Mouse (Mus musculus) olfactory bulb, adult 2 months (tissue): ENCODE data around the gene Gch1.

Source experiments
- CTCF ChIP-seq: fragments of 200-500 bp; IDR thresholded peaks from 2 replicates; pipeline ENCODE4 v1.5.1; 2012; ENCODE audit warnings: low read depth, mild to moderate bottlenecking, low read length, moderate library complexity; ENCODE audit not compliant: insufficient read depth
- POLR2A ChIP-seq: fragments of 200-500 bp; IDR thresholded peaks from 2 replicates; pipeline ENCODE4 v1.6.1; 2012; ENCODE audit warnings: mild to moderate bottlenecking, low read depth, low read length, moderate library complexity; ENCODE audit not compliant: insufficient read depth

DNA sequence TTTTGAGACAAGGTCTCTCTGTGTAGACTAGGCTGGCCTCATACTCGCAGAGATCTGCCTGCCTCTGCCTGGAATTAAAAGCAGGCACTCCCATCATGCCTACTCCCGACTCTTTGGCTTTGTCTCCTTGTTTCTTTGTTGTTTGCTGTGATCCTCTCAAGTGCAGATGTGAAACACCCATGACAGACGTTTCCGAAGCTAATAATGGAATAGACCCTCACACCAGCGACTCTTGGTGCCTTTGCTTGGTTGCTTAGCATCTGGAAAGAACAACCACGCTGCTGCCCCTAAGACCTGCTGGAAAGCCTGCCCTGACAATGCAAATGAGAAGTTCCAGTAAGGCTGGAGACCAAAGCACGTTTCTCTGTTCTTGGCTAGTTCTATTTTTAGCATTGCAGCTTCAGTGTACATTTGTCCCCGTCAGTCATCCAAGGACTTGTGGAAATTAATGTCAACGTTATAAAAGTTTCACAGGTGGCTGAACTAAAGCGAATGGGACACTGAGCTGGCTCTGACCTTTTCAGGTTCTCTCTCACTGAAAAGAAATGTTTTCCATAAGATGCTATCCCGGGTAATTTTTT is 40.7 kb upstream of the Gch1 start:
- TF ChIP-seq CTCF (no peak), POLR2A (no peak)
